8 mouse cellular contexts compared by ENCODE assay signal in the genomic region with DNA sequence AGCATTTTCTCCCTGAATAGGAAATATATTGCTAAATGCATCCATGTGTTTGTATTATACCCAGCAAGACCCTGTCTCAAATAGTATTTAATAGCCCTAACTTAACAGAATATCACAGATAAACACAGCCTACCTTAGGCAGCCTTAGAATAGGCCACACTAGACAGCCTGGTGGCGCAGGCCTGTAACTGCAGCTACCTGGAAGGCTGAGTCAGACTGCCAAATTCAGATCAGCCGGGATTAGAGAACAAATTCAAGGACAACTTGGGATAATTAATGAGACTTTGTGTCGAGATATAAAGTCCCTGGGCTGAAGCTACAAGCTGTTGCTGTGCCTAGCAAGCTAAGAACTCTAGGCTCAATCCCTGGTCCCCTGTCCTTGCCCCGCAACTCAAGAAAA. TPM values are rescaled to one million over a fixed set of nuclear protein-coding genes. Genes with fewer than 3 reads are reported as not detected.
A peak's percentile ranks its signal among the peaks of the same experiment; 100 is the strongest.
DNase-seq lines count a peak whose midpoint lies in the region; ATAC-seq lines count a peak whose summit lies in the region.

No protein-coding gene starts in this region.

- H3K36me3 ChIP-seq in splenic B cell, adult 2 months (ENCODE audit: control insufficient read depth, insufficient read depth, low read length, poor library complexity, severe bottlenecking), result no peaks in the 10 kb centered on the region

- DNase-seq in embryo, embryonic 10 days (ENCODE audit: low spot score), result peak; percentile 21
- DNase-seq in embryo, embryonic 10.5 days (ENCODE audit: low spot score), result no peak
- DNase-seq in spleen, postnatal 4 days (ENCODE audit: low spot score in 2 of 2), result peak; percentile 48 to 69
- no peak for DNase-seq in spleen, postnatal 36 days (ENCODE audit: low spot score in 2 of 2)
- DNase-seq in splenic B cell, adult 2 months (ENCODE audit: low read depth, low spot score), result peak; percentile 27
- no peak for DNase-seq in yolk sac, embryonic 10.5 days (ENCODE audit: low spot score)
- no peak for DNase-seq in layer of hippocampus, postnatal 10 days (ENCODE audit: low spot score in 2 of 2)

- ATAC-seq in granulocyte monocyte progenitor cell, adult 5-6 weeks (replicated peaks; ENCODE audit: poor library complexity, severe bottlenecking), result peak; percentile 78

- H3K27me3 ChIP-seq in splenic B cell, adult 2 months (ENCODE audit: control insufficient read depth, insufficient read depth, low read length, poor library complexity, severe bottlenecking), result no peaks in the 10 kb centered on the region

RNA-seq across cellular contexts. Expression of a gene that starts 12.6 kb away (rescaled TPM):
- total RNA-seq in granulocyte monocyte progenitor cell, adult 5-6 weeks (2014; fragmentation: Nextera tagmentation), result 35.1 and 51.5 TPM in 2 replicates
- total RNA-seq in granulocyte monocyte progenitor cell, adult 5-6 weeks (2017), result 30.5 and 35.9 TPM in 2 replicates
- 10 to 100 TPM; 14.1 to 14.6 TPM for total RNA-seq in layer of hippocampus, postnatal 10 days (2021)

RNA-seq across cellular contexts. Expression of a gene that starts 14.8 kb away (rescaled TPM):
- total RNA-seq in granulocyte monocyte progenitor cell, adult 5-6 weeks (2014; fragmentation: Nextera tagmentation), result not detected in 2 replicates
- not detected in 2 replicates for total RNA-seq in granulocyte monocyte progenitor cell, adult 5-6 weeks (2017)
- total RNA-seq in layer of hippocampus, postnatal 10 days (2021), result not detected

Comparison
In these comparisons a context has a peak if more than half of its experiments do, and no peak if none do; other contexts are left out.
1. DNase-seq: peak in embryo, embryonic 10 days (single experiment), spleen, postnatal 4 days (2 of 2) and splenic B cell, adult 2 months (single experiment); none in embryo, embryonic 10.5 days (single experiment), spleen, postnatal 36 days (0 of 2), yolk sac, embryonic 10.5 days (single experiment) and layer of hippocampus, postnatal 10 days (0 of 2).